Mouse (Mus musculus) T-helper 1 cell (primary cell): ENCODE data around the gene Trnau1ap.
"Not testable (repeated sequence)": the region's sequence is repeated elsewhere in the genome, so short reads cannot be mapped to it uniquely, and the experiment has no call there.

Experiments
- in situ Hi-C: fragments of 300-600 bp; cut with MboI, MseI; formaldehyde crosslinking; loops from one replicate; pipeline ENCODE4 v1.15.1; 2025; ENCODE audit warnings: high pct_unique_total_duplicates

The Trnau1ap gene

GRCm38 (mm10) chr4:132301965-132302938 lies 27.1 kb downstream of the Trnau1ap start:
- in situ Hi-C loops: loop anchor here (25.0 kb wide), 1 partner anchor 1390 kb away; the partner anchor contains the start of gene Laptm5

- in situ Hi-C loops: loop anchor here (25.0 kb wide), 1 partner anchor 1389 kb away; the partner anchor contains the start of gene Laptm5
Measured at GRCm38 (mm10) chr4:132301486-132301885, 27.9 kb downstream of the Trnau1ap start.

DNA sequence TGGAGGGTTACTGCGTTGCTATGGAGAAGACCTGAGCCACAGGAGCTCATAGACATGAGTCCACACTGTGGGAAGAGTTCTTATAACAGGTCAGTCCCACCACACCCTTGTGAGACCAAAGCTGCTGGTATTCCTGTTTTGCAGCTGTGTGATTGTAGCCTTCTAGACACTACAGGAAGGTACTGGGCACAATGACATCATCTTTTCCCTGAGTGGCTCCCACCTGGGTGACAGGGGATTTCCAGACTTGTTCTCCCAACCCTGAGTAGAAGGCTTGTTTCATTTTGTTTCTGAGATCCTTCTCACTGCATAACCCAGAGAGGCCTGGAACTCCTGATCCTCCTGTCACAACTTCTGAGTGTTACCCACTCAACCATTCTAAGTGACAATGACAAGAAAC lies 29.5 kb downstream of the Trnau1ap start:
- in situ Hi-C loops: loop anchor here (25.0 kb wide), 1 partner anchor 1388 kb away; the partner anchor contains the start of gene Laptm5

DNA sequence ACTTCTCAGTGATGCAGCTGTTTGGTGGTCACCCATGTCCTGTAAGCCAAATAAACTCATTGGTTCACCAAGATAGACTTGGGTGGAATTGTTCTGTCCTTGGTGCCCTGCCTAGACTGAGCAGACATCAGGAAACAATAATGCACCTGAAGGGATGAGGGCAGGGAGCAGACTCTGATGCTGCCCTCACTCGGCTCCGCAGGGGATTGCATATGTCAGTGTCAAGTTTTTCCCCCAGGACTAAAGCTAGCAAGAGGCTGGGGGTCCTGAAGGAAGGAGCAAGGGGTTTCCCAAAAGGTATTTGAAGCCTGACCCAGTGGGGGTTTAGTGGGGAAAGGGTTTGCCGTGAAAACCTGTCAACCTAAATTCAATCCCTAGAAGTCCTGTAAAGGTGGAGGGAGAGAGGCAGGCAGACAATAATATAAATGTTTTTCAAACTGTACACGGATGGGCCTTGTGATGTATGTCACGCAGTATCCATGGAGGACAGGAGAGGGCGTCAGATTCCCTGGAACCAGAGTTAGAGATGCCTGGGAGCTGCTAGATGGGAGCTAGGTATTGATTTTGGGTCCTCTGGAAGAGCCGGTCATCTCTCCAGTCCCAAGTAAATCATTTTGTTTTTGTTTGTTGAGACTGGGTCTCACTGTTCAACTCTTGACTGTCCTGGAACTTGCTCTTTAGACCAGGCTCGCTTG lies 33.5 kb downstream of the Trnau1ap start:
- in situ Hi-C loops: no loop called here

DNA sequence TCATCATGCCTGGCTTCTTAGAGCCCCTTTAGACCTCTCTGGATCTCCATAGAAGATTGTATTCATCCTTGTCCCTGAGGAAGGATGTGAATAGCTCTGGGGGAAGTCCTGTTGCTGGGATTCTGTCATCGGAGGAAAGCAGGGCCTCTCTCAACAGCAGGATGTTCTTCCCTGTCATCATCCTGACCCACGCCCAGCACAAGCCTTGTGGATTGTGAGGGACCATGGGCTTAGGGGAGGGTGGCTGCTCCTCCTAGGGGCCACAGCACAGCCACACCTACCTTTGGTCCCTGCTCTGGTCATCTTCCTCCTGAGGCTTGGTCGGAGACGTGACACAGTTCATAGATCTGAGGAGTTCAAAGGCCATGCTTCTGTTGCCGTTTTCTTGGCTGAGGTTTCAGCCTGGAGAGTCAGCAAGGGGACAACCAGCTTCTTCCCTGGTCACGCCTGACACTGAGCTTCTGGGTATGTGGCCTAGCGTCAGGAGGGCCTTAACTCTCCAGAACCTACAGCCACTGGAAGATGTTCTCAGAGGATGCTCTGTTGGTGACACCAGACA lies 35.6 kb downstream of the Trnau1ap start:
- in situ Hi-C loops: no loop called here

DNA sequence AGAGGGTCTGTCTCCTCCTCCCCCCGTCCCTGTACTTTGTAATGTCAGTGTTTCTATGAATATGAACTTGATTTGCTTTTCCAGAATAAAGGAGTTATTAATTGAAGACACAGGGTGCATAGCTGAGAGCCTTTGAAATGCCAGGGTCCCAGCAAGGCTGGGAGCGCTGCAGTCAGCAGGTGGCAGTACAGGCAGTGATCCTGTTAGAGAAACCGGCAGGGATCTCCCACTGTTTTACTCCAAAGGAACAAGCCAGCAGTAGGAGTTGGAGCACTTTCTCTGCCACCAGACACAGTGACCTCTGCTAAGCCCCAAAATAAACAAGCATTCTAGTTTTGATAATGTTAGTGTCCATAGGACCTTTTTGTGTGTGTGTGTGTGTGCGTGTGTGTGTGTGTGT lies 36.4 kb downstream of the Trnau1ap start:
- in situ Hi-C loops: no loop called here

GRCm38 (mm10) chr4:132291624-132292335 lies 37.6 kb downstream of the Trnau1ap start:
- in situ Hi-C loops: no loop called here

- in situ Hi-C loops: no loop called here
Measured at GRCm38 (mm10) chr4:132291056-132291455, 38.3 kb downstream of the Trnau1ap start.

GRCm38 (mm10) chr4:132288840-132289239 lies 40.5 kb downstream of the Trnau1ap start:
- in situ Hi-C loops: not testable (repeated sequence)

- in situ Hi-C loops: no loop called here
Measured at GRCm38 (mm10) chr4:132275949-132276348, 53.4 kb downstream of the Trnau1ap start.

DNA sequence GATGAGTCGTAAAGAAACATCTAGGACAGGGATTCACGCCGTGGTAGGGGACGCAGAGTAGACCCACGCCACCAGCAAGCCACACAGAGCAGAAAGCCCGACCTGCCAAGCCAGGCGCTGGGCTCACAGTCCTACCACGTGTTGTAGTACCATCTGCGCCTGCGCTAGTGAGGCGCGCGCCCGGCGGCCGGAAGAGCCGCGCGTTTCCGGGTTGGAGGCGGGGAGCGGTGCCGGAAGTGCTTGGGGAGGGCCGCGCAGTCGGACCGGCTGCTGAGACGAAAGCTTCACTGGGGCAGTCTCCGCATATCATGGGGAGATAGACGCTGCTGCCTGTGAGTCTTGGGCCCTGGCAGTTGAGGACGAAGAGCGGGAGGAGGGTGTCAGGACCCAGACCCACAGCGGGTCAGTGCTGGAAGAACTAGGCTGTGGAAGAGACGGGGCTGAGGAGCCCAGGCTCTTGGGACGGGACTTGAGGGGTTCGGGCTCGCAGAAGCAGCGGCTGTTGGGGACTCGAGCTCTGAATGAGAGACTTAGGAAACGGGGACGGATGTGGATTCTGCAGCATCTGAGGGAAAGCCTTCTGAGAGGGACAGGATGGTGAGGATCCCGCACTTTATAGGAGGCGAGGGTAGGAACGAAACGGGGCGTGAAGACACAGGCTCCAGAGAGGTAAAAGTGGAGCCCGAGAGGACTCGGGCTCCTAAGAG lies 55.0 kb downstream of the Trnau1ap start, which contains the start of gene Taf12:
TSS of gene Taf12 (plus strand) at position 220 of the 707 bp plus-strand sequence.
- in situ Hi-C loops: loop anchor here (5.0 kb wide), 2 partner anchors 38 to 62 kb away; partner anchors contain the start of gene Ythdf2

DNA sequence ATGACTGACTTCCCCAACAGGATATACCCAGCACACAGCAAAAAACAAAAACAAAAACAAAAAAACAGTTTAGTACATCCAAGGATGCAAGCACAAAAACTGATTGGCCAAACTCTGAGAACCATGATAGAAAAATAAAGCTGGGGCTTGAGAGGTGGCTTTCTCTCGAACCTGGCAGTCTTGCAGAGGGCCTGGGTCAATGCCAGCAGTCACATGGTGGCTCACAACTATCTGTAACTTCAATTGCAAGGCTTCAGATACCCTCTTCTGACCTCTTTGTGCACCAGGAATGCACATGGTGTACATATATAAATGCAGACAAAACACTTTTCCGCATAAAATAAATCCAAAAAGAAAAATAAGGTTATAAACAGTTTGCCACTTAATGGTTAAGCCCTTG lies 56.2 kb downstream of the Trnau1ap start:
- in situ Hi-C loops: loop anchor here (5.0 kb wide), 2 partner anchors 39 to 61 kb away; partner anchors contain the start of gene Ythdf2

GRCm38 (mm10) chr4:132269740-132270560 lies 59.4 kb downstream of the Trnau1ap start:
- in situ Hi-C loops: loop anchor here (5.0 kb wide), 2 partner anchors 42 to 58 kb away; partner anchors contain the start of gene Ythdf2

DNA sequence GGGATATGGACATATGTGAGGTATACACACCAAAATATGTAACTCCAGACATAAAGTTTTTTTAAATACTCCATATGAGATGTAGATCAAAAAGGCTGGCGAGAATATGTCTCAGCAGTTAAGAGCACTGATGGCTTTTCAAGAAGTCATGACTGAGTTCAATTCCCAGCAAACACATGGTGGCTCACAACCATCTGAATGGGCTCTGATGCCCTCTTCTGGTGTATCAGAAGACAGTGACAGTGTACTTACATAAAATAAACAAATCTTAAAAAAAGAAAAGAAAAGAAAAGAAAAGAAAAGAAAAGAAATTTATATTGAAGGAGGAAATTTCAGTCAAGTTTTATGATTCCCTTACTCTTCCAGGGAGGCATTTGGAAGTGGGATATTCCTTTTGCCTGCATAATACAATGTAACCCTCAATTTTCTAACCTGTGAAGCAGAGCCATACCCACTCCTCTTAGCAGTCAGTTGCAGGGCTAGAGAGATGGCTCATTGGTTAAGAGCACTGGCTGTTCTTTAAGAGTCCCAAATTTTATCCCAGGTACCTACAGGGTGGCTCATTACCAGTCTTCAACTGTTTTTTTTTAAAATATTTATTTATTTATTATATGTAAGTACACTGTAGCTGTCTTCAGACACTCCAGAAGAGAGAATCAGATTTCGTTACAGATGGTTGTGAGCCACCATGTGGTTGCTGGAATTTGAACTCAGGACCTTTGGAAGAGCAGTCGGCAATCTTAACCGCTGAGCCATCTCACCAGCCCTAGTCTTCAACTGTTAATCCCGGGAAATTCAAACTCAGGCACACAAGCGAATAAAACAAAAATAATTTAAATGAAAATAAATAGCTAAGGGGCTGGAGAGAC lies 60.2 kb downstream of the Trnau1ap start:
- in situ Hi-C loops: no loop called here

GRCm38 (mm10) chr4:132266835-132267349 lies 62.4 kb downstream of the Trnau1ap start:
- in situ Hi-C loops: no loop called here

- in situ Hi-C loops: no loop called here
Measured at GRCm38 (mm10) chr4:132263313-132263712, 66.0 kb downstream of the Trnau1ap start.

GRCm38 (mm10) chr4:132262358-132262616 lies 67.1 kb downstream of the Trnau1ap start:
- in situ Hi-C loops: no loop called here
